11 mouse cellular contexts compared by ENCODE assay signal in genomic region chr15:95767825-95768224, GRCm38 (mm10). TPM values are rescaled to one million over a fixed set of nuclear protein-coding genes. Genes with fewer than 3 reads are reported as not detected.
DNase-seq lines count a peak whose midpoint lies in the region; ATAC-seq and TF ChIP-seq lines count a peak whose summit lies in the region.
"Had no signal": no experiment of that assay in that cellular context is flagged by ENCODE, and none has a peak within 500 bp of the region (broad histone marks: within the 10 kb centered on the region; RNA-seq: fewer than 3 reads in every experiment).

No protein-coding gene starts in this region.

- H3K27me3 ChIP-seq in heart, adult 2 months (ENCODE audit: control insufficient read depth, insufficient read depth, low read length): no peaks in the 10 kb centered on the region
- no peaks in the 10 kb centered on the region for H3K27me3 ChIP-seq in splenic B cell, adult 2 months (ENCODE audit: control insufficient read depth, insufficient read depth, low read length, poor library complexity, severe bottlenecking)
- H3K27me3 ChIP-seq: forebrain, embryonic 15.5 days had no signal

- no peak overlapping the region for H3K4me3 ChIP-seq in heart, adult 2 months
- H3K4me3 ChIP-seq: forebrain, embryonic 15.5 days had no signal

- no peak overlapping the region for H3K9ac ChIP-seq in heart, adult 2 months (ENCODE audit: low read depth, low read length)
- H3K9ac ChIP-seq: forebrain, embryonic 15.5 days had no signal

- TF ChIP-seq EP300 in heart, adult 2 months (IDR thresholded peaks at IDR 0.05; ENCODE audit: insufficient read depth, low read depth, low read length): no peak

- no peak overlapping the region for H3K27ac ChIP-seq in heart, adult 2 months
- H3K27ac ChIP-seq: forebrain, embryonic 15.5 days had no signal

- 0 out of 2 replicates have a peak, but pooled peaks have one; percentile 29 for ATAC-seq in common myeloid progenitor, adult 5-6 weeks (replicated peaks; ENCODE audit: low read depth, poor library complexity, severe bottlenecking)
- ATAC-seq: forebrain, embryonic 15.5 days had no signal

- TF ChIP-seq POLR2A in heart, adult 2 months (IDR thresholded peaks at IDR 0.05; ENCODE audit: insufficient read depth, low read depth, low read length): no peak

- DNase-seq in heart, adult 2 months: no peak
- no peak for DNase-seq in heart, postnatal 10 days
- DNase-seq in retina, postnatal 1 day: peak; percentile 42
- no peak for DNase-seq in retina, embryonic 14.5 days (ENCODE audit: low spot score)
- DNase-seq in splenic B cell, adult 2 months (ENCODE audit: low read depth, low spot score): peak; percentile 48
- DNase-seq in thymus, postnatal 36 days: no peak
- no peak for DNase-seq in right cerebral cortex, postnatal 10 days (ENCODE audit: low spot score in 2 of 2)
- DNase-seq: cerebellum, postnatal 36 days; right cerebral cortex, postnatal 4 days had no signal

- no peaks in the 10 kb centered on the region for H3K79me2 ChIP-seq in heart, adult 2 months (replicated peaks; ENCODE audit: control insufficient read depth, insufficient read depth, low read length)

- no peaks in the 10 kb centered on the region for H3K36me3 ChIP-seq in heart, adult 2 months (ENCODE audit: control insufficient read depth, insufficient read depth, low read length)
- no peaks in the 10 kb centered on the region for H3K36me3 ChIP-seq in splenic B cell, adult 2 months (ENCODE audit: control insufficient read depth, insufficient read depth, low read length, poor library complexity, severe bottlenecking)
- H3K36me3 ChIP-seq: forebrain, embryonic 15.5 days had no signal

- WGBS in heart, adult 2 months: 61% methylated on average over 7 of the region's 7 CpGs

- H3K4me1 ChIP-seq in heart, adult 2 months (ENCODE audit: control insufficient read depth, insufficient read depth, low read length): no peaks in the 10 kb centered on the region
- H3K4me1 ChIP-seq: forebrain, embryonic 15.5 days had no signal

- TF ChIP-seq CTCF in heart, adult 2 months (IDR thresholded peaks at IDR 0.05): peak; percentile 62

- intact Hi-C loops in heart, adult 2 months (cut with DNase I): loop anchor here (10.0 kb wide), 2 partner anchors 507 to 607 kb away; no protein-coding TSS in a partner anchor
- intact Hi-C loops in heart, postnatal 10 days (cut with DNase I): no loop called here

RNA-seq across cellular contexts. Expression of gene Ano6, which starts 22.8 kb away (rescaled TPM):
- total RNA-seq in heart, adult 2 months (2021): 10 to 100 TPM; 17.3 to 19.6 TPM
- polyA plus RNA-seq in heart, adult 2 months (2012; rRNA removed): 14.1 and 22.5 TPM in 2 replicates
- total RNA-seq in heart, postnatal 10 days (2021): 10 to 100 TPM; 42.8 to 43.7 TPM
- 23.7 and 32.2 TPM in 2 replicates for total RNA-seq in common myeloid progenitor, adult 5-6 weeks (2017)

Comparison
In these comparisons a context has a peak if more than half of its experiments do, and no peak if none do; other contexts are left out.
1. DNase-seq: peak in retina, postnatal 1 day (single experiment) and splenic B cell, adult 2 months (single experiment); none in heart, adult 2 months (0 of 2), heart, postnatal 10 days (0 of 2), retina, embryonic 14.5 days (single experiment), thymus, postnatal 36 days (0 of 2) and right cerebral cortex, postnatal 10 days (0 of 2).